Mouse (Mus musculus): ENCODE results near the gene Atp6v1g2. TPM values are rescaled to one million over a fixed set of nuclear protein-coding genes. Genes with fewer than 3 reads are reported as not detected.

Atp6v1g2 gene
- polyA plus RNA-seq, 1 experiment from 2014 or later: 5.9 TPM

Small RNA genes within 50 kb of the gene (microRNA-seq; reads per million reads assigned to microRNA genes)
- not detected for gene Mir6973a
- not detected for gene Mir6974
- 1.8 reads per million for gene Mir6975
- 0.79 reads per million for gene Mir8094

Other genes starting within 250 kb of the Atp6v1g2 start
- gene Vars, start 232.7 kb upstream of the Atp6v1g2 start, polyA plus RNA-seq (2015; fragmentation: Nextera tagmentation; extraction: Ambion mirVana): 88.0 and 96.2 TPM in 2 replicates
- 0.14 and 0.25 TPM in 2 replicates for gene Vwa7, start 217.1 kb upstream of the Atp6v1g2 start, polyA plus RNA-seq (2015; fragmentation: Nextera tagmentation; extraction: Ambion mirVana)
- gene Sapcd1, start 205.6 kb upstream of the Atp6v1g2 start, polyA plus RNA-seq (2015; fragmentation: Nextera tagmentation; extraction: Ambion mirVana): 4.3 and 4.6 TPM in 2 replicates
- 4.7 and 4.9 TPM in 2 replicates for gene Msh5, start 186.9 kb upstream of the Atp6v1g2 start, polyA plus RNA-seq (2015; fragmentation: Nextera tagmentation; extraction: Ambion mirVana)
- 298 and 322 TPM in 2 replicates for gene Clic1, start 183.7 kb upstream of the Atp6v1g2 start, polyA plus RNA-seq (2015; fragmentation: Nextera tagmentation; extraction: Ambion mirVana)
- gene Ddah2, start 174.6 kb upstream of the Atp6v1g2 start, polyA plus RNA-seq (2015; fragmentation: Nextera tagmentation; extraction: Ambion mirVana): 305 and 309 TPM in 2 replicates
- 0.53 and 0.97 TPM in 2 replicates for gene Ly6g6c, start 168.3 kb upstream of the Atp6v1g2 start, polyA plus RNA-seq (2015; fragmentation: Nextera tagmentation; extraction: Ambion mirVana)
- gene Mpig6b, start 167.5 kb upstream of the Atp6v1g2 start, polyA plus RNA-seq (2015; fragmentation: Nextera tagmentation; extraction: Ambion mirVana): 1.1 and 1.2 TPM in 2 replicates
- gene Ly6g6e, start 156.8 kb upstream of the Atp6v1g2 start, polyA plus RNA-seq (2015; fragmentation: Nextera tagmentation; extraction: Ambion mirVana): 1.8 and 2.3 TPM in 2 replicates
- 7.0 and 9.0 TPM in 2 replicates for gene Ly6g6d, start 155.6 kb upstream of the Atp6v1g2 start, polyA plus RNA-seq (2015; fragmentation: Nextera tagmentation; extraction: Ambion mirVana)
- gene Ly6g6f, start 148.1 kb upstream of the Atp6v1g2 start, polyA plus RNA-seq (2015; fragmentation: Nextera tagmentation; extraction: Ambion mirVana): 0.31 and 0.79 TPM in 2 replicates
- gene Abhd16a, start 144.4 kb upstream of the Atp6v1g2 start, polyA plus RNA-seq (2015; fragmentation: Nextera tagmentation; extraction: Ambion mirVana): 98.3 and 100 TPM in 2 replicates
- not detected in 2 replicates for gene Ly6g5c, start 125.4 kb upstream of the Atp6v1g2 start, polyA plus RNA-seq (2015; fragmentation: Nextera tagmentation; extraction: Ambion mirVana)
- 0.60 and 1.1 TPM in 2 replicates for gene Ly6g5b, start 118.2 kb upstream of the Atp6v1g2 start, polyA plus RNA-seq (2015; fragmentation: Nextera tagmentation; extraction: Ambion mirVana)
- 18.3 and 19.7 TPM in 2 replicates for gene Gpank1, start 112.2 kb upstream of the Atp6v1g2 start, polyA plus RNA-seq (2015; fragmentation: Nextera tagmentation; extraction: Ambion mirVana)
- gene Csnk2b, start 111.6 kb upstream of the Atp6v1g2 start, polyA plus RNA-seq (2015; fragmentation: Nextera tagmentation; extraction: Ambion mirVana): 242 and 248 TPM in 2 replicates
- gene D17H6S53E, start 107.3 kb upstream of the Atp6v1g2 start, polyA plus RNA-seq (2015; fragmentation: Nextera tagmentation; extraction: Ambion mirVana): 9.7 and 10.4 TPM in 2 replicates
- gene Apom, start 101.6 kb upstream of the Atp6v1g2 start, polyA plus RNA-seq (2015; fragmentation: Nextera tagmentation; extraction: Ambion mirVana): 1.4 and 13.6 TPM in 2 replicates
- gene Bag6, start 98.5 kb upstream of the Atp6v1g2 start, polyA plus RNA-seq (2015; fragmentation: Nextera tagmentation; extraction: Ambion mirVana): 46.3 and 54.9 TPM in 2 replicates
- gene Prrc2a, start 68.8 kb upstream of the Atp6v1g2 start, polyA plus RNA-seq (2015; fragmentation: Nextera tagmentation; extraction: Ambion mirVana): 151 and 167 TPM in 2 replicates
- gene Aif1, start 57.6 kb upstream of the Atp6v1g2 start, polyA plus RNA-seq (2015; fragmentation: Nextera tagmentation; extraction: Ambion mirVana): 7.3 and 8.0 TPM in 2 replicates
- 11.3 and 12.4 TPM in 2 replicates for gene Lst1, start 45.2 kb upstream of the Atp6v1g2 start, polyA plus RNA-seq (2015; fragmentation: Nextera tagmentation; extraction: Ambion mirVana)
- gene Ltb, start 39.2 kb upstream of the Atp6v1g2 start, polyA plus RNA-seq (2015; fragmentation: Nextera tagmentation; extraction: Ambion mirVana): 1.0 and 1.5 TPM in 2 replicates
- gene Tnf, start 31.7 kb upstream of the Atp6v1g2 start, polyA plus RNA-seq (2015; fragmentation: Nextera tagmentation; extraction: Ambion mirVana): 0.09 and 0.24 TPM in 2 replicates
- gene Lta, start 28.3 kb upstream of the Atp6v1g2 start, polyA plus RNA-seq (2015; fragmentation: Nextera tagmentation; extraction: Ambion mirVana): 0.30 TPM in 1 of 2 replicates, not detected in the other
- gene Gm16181, start 12.8 kb upstream of the Atp6v1g2 start, polyA plus RNA-seq (2015; fragmentation: Nextera tagmentation; extraction: Ambion mirVana): 1.2 TPM in 1 of 2 replicates, not detected in the other
- gene Nfkbil1, start 2.1 kb downstream of the Atp6v1g2 start, polyA plus RNA-seq (2015; fragmentation: Nextera tagmentation; extraction: Ambion mirVana): 10.0 and 11.0 TPM in 2 replicates
- gene Ddx39b, start 8.1 kb downstream of the Atp6v1g2 start, polyA plus RNA-seq (2015; fragmentation: Nextera tagmentation; extraction: Ambion mirVana): 437 and 448 TPM in 2 replicates
- 141 and 161 TPM in 2 replicates for gene H2-D1, start 29.1 kb downstream of the Atp6v1g2 start, polyA plus RNA-seq (2015; fragmentation: Nextera tagmentation; extraction: Ambion mirVana)
- gene H2-Q1, start 86.7 kb downstream of the Atp6v1g2 start, polyA plus RNA-seq (2015; fragmentation: Nextera tagmentation; extraction: Ambion mirVana): 0.24 and 0.38 TPM in 2 replicates
- gene H2-Q2, start 108.6 kb downstream of the Atp6v1g2 start, polyA plus RNA-seq (2015; fragmentation: Nextera tagmentation; extraction: Ambion mirVana): 6.5 and 7.0 TPM in 2 replicates
- 5.9 and 6.5 TPM in 2 replicates for gene H2-Q4, start 146.0 kb downstream of the Atp6v1g2 start, polyA plus RNA-seq (2015; fragmentation: Nextera tagmentation; extraction: Ambion mirVana)
- gene H2-Q6, start 191.2 kb downstream of the Atp6v1g2 start, polyA plus RNA-seq (2015; fragmentation: Nextera tagmentation; extraction: Ambion mirVana): 0.48 and 1.5 TPM in 2 replicates
- gene H2-Q7, start 205.5 kb downstream of the Atp6v1g2 start, polyA plus RNA-seq (2015; fragmentation: Nextera tagmentation; extraction: Ambion mirVana): 5.0 and 6.1 TPM in 2 replicates
- 1.3 and 7.4 TPM in 2 replicates for gene H2-Q10, start 236.4 kb downstream of the Atp6v1g2 start, polyA plus RNA-seq (2015; fragmentation: Nextera tagmentation; extraction: Ambion mirVana)